Mouse (Mus musculus): ENCODE measurements around the gene Poglut1. TPM values are rescaled to one million over a fixed set of nuclear protein-coding genes. Genes with fewer than 3 reads are reported as not detected.

Gene Poglut1
- polyA plus RNA-seq, 1 experiment from 2014 or later = 63.4 TPM

- no peak for TF ChIP-seq CTCF (IDR thresholded peaks at IDR 0.05; ENCODE audit: low read depth)
- Histone ChIP-seq H3K9ac (no peak overlapping the region), H3K36me3 (ENCODE audit: insufficient read depth) (peaks cover 50% of the 10 kb centered on the region), H3K4me3 (ENCODE audit: low read depth, low read length) (no peak overlapping the region), H3K4me1 (ENCODE audit: insufficient read depth) (no peaks in the 10 kb centered on the region), H3K27ac (ENCODE audit: low read depth) (no peak overlapping the region), H3K9me3 (ENCODE audit: low read depth, low read length) (no peaks in the 10 kb centered on the region), H3K27me3 (ENCODE audit: insufficient read depth, low read length) (no peaks in the 10 kb centered on the region), H3K4me2 (no peak overlapping the region)
- DNase-seq (no peak), ATAC-seq (ENCODE audit: insufficient read depth) (no peak)
- WGBS = 87% methylated on average over 12 of the region's 12 CpGs
Measured at GRCm38 (mm10) chr16:38592026-38592678, 42.1 kb upstream of the Poglut1 start.

GRCm38 (mm10) chr16:38591506-38591905 is 41.4 kb upstream of the Poglut1 start:
- 0 out of 2 replicates have a peak, but pooled peaks have one; percentile 6 for TF ChIP-seq CTCF (IDR thresholded peaks at IDR 0.05; ENCODE audit: low read depth)
- DNase-seq (no peak), ATAC-seq (ENCODE audit: insufficient read depth) (no peak)
- Histone ChIP-seq H3K4me3 (ENCODE audit: low read depth, low read length) (no peak overlapping the region), H3K9ac (no peak overlapping the region), H3K27ac (ENCODE audit: low read depth) (no peak overlapping the region), H3K36me3 (ENCODE audit: insufficient read depth) (peaks cover 57% of the 10 kb centered on the region), H3K9me3 (ENCODE audit: low read depth, low read length) (no peaks in the 10 kb centered on the region), H3K27me3 (ENCODE audit: insufficient read depth, low read length) (no peaks in the 10 kb centered on the region), H3K4me1 (ENCODE audit: insufficient read depth) (no peaks in the 10 kb centered on the region), H3K4me2 (no peak overlapping the region)
- 83% methylated on average over 3 of the region's 3 CpGs for WGBS

GRCm38 (mm10) chr16:38587572-38587971 is 37.5 kb upstream of the Poglut1 start:
- DNase-seq = no peak
- WGBS = 94% methylated on average over 4 of the region's 4 CpGs
- Histone ChIP-seq H3K27me3 (ENCODE audit: insufficient read depth, low read length) (no peaks in the 10 kb centered on the region), H3K4me2 (no peak overlapping the region), H3K4me3 (ENCODE audit: low read depth, low read length) (no peak overlapping the region), H3K4me1 (ENCODE audit: insufficient read depth) (no peaks in the 10 kb centered on the region), H3K27ac (ENCODE audit: low read depth) (no peak overlapping the region), H3K9ac (no peak overlapping the region), H3K36me3 (ENCODE audit: insufficient read depth) (peaks cover 92% of the 10 kb centered on the region), H3K9me3 (ENCODE audit: low read depth, low read length) (no peaks in the 10 kb centered on the region)
- no peak for ATAC-seq (ENCODE audit: insufficient read depth)
- no peak for TF ChIP-seq CTCF (IDR thresholded peaks at IDR 0.05; ENCODE audit: low read depth)

GRCm38 (mm10) chr16:38587163-38587562 is 37.1 kb upstream of the Poglut1 start:
- no peak for TF ChIP-seq CTCF (IDR thresholded peaks at IDR 0.05; ENCODE audit: low read depth)
- H3K4me3 ChIP-seq (ENCODE audit: low read depth, low read length) = no peak overlapping the region
- no peak overlapping the region for H3K27ac ChIP-seq (ENCODE audit: low read depth)
- no peak overlapping the region for H3K4me2 ChIP-seq
- ATAC-seq (ENCODE audit: insufficient read depth) = no peak
- DNase-seq = no peak
- H3K27me3 ChIP-seq (ENCODE audit: insufficient read depth, low read length) = no peaks in the 10 kb centered on the region
- H3K36me3 ChIP-seq (ENCODE audit: insufficient read depth) = peaks cover 93% of the 10 kb centered on the region
- H3K9ac ChIP-seq = no peak overlapping the region
- H3K9me3 ChIP-seq (ENCODE audit: low read depth, low read length) = no peaks in the 10 kb centered on the region
- 91% methylated on average over 5 of the region's 5 CpGs for WGBS
- H3K4me1 ChIP-seq (ENCODE audit: insufficient read depth) = no peaks in the 10 kb centered on the region

GRCm38 (mm10) chr16:38585186-38585585 is 35.1 kb upstream of the Poglut1 start:
- peaks cover 91% of the 10 kb centered on the region for H3K36me3 ChIP-seq (ENCODE audit: insufficient read depth)
- 93% methylated on average over 5 of the region's 5 CpGs for WGBS
- no peak for DNase-seq

GRCm38 (mm10) chr16:38584761-38585160 is 34.7 kb upstream of the Poglut1 start:
- ATAC-seq (ENCODE audit: insufficient read depth) = no peak
- Histone ChIP-seq H3K9me3 (ENCODE audit: low read depth, low read length) (no peaks in the 10 kb centered on the region), H3K4me1 (ENCODE audit: insufficient read depth) (no peaks in the 10 kb centered on the region), H3K4me3 (ENCODE audit: low read depth, low read length) (no peak overlapping the region), H3K27ac (ENCODE audit: low read depth) (no peak overlapping the region), H3K9ac (no peak overlapping the region), H3K27me3 (ENCODE audit: insufficient read depth, low read length) (no peaks in the 10 kb centered on the region), H3K36me3 (ENCODE audit: insufficient read depth) (peaks cover 90% of the 10 kb centered on the region), H3K4me2 (no peak overlapping the region)
- no peak for DNase-seq
- 85% methylated on average over 7 of the region's 7 CpGs for WGBS
- TF ChIP-seq CTCF (IDR thresholded peaks at IDR 0.05; ENCODE audit: low read depth) = no peak

More at GRCm38 (mm10) chr16:38585186-38585585, 35.1 kb upstream of the Poglut1 start:
- no peak for ATAC-seq (ENCODE audit: insufficient read depth)
- Histone ChIP-seq H3K9me3 (ENCODE audit: low read depth, low read length) (no peaks in the 10 kb centered on the region), H3K4me1 (ENCODE audit: insufficient read depth) (no peaks in the 10 kb centered on the region), H3K27me3 (ENCODE audit: insufficient read depth, low read length) (no peaks in the 10 kb centered on the region), H3K4me3 (ENCODE audit: low read depth, low read length) (no peak overlapping the region), H3K27ac (ENCODE audit: low read depth) (no peak overlapping the region), H3K9ac (no peak overlapping the region), H3K4me2 (no peak overlapping the region)
- TF ChIP-seq CTCF (IDR thresholded peaks at IDR 0.05; ENCODE audit: low read depth) = no peak

- TF ChIP-seq CTCF (IDR thresholded peaks at IDR 0.05; ENCODE audit: low read depth) = no peak
- Histone ChIP-seq H3K27me3 (ENCODE audit: insufficient read depth, low read length) (no peaks in the 10 kb centered on the region), H3K9ac (no peak overlapping the region), H3K4me3 (ENCODE audit: low read depth, low read length) (no peak overlapping the region), H3K4me1 (ENCODE audit: insufficient read depth) (no peaks in the 10 kb centered on the region), H3K36me3 (ENCODE audit: insufficient read depth) (peaks cover 81% of the 10 kb centered on the region), H3K4me2 (no peak overlapping the region), H3K9me3 (ENCODE audit: low read depth, low read length) (no peaks in the 10 kb centered on the region), H3K27ac (ENCODE audit: low read depth) (no peak overlapping the region)
- 97% methylated on average over 3 of the region's 3 CpGs for WGBS
- no peak for DNase-seq
- ATAC-seq (ENCODE audit: insufficient read depth) = no peak
Measured at GRCm38 (mm10) chr16:38571481-38571880, 21.4 kb upstream of the Poglut1 start.

Data from lung, embryonic 14.5 days (tissue).